21 mouse cellular contexts compared by ENCODE assay signal in genomic region chr11:57615286-57615685, GRCm38 (mm10). TPM values are rescaled to one million over a fixed set of nuclear protein-coding genes. Genes with fewer than 3 reads are reported as not detected.
DNase-seq lines count a peak whose midpoint lies in the region; ATAC-seq lines count a peak whose summit lies in the region.
"Had no signal": no experiment of that assay in that cellular context is flagged by ENCODE, and none has a peak within 500 bp of the region (broad histone marks: within the 10 kb centered on the region; RNA-seq: fewer than 3 reads in every experiment).

No protein-coding gene starts in this region.

- DNase-seq in heart, adult 11 months = peak; percentile 64
- DNase-seq in heart, postnatal 36 days = no peak
- no peak for DNase-seq in lung, postnatal 14 days
- DNase-seq in lung, postnatal 25 days (ENCODE audit: low spot score) = peak; percentile 20
- no peak for DNase-seq in testis, postnatal 10 days (ENCODE audit: low spot score)
- no peak for DNase-seq in gastrocnemius, postnatal 14 days
- DNase-seq in layer of hippocampus, adult 11-12 months (ENCODE audit: low spot score) = no peak
- DNase-seq: adrenal gland, adult 2 months; adrenal gland, postnatal 25 days; B cell, adult 2 months; cerebellum, adult 18-20 months; cerebellum, adult 9-11 months; cerebellum, postnatal 36 days; gastrocnemius, postnatal 10 days; heart, postnatal 4 days had no signal

- H3K9me3 ChIP-seq in lung, embryonic 16.5 days (ENCODE audit: control insufficient read depth, low read length) = no peaks in the 10 kb centered on the region
- H3K9me3 ChIP-seq: embryonic facial prominence, embryonic 13.5 days; forebrain, embryonic 12.5 days; heart, embryonic 13.5 days; hindbrain, embryonic 13.5 days had no signal

- H3K27ac ChIP-seq in lung, embryonic 16.5 days (ENCODE audit: low read length) = peak overlapping the region; percentile 41
- H3K27ac ChIP-seq: embryonic facial prominence, embryonic 13.5 days; forebrain, embryonic 12.5 days; heart, embryonic 13.5 days; hindbrain, embryonic 13.5 days had no signal

- 43% methylated on average over 9 of the region's 9 CpGs for WGBS in lung, embryonic 16.5 days

- H3K4me1 ChIP-seq in lung, embryonic 16.5 days (replicated peaks; ENCODE audit: control insufficient read depth, insufficient read depth, low read length) = 0 out of 2 replicates have a peak, but pooled peaks cover 3% of the 10 kb centered on the region

- no peak; the same call in 1 of the 2 replicates for ATAC-seq in lung, embryonic 16.5 days (ENCODE audit: low read depth)
- ATAC-seq: forebrain, embryonic 16.5 days had no signal

- H3K4me2 ChIP-seq in lung, embryonic 16.5 days (ENCODE audit: low read depth, low read length) = peak overlapping the region; percentile 23; the same call in 1 of the 2 replicates
- H3K4me2 ChIP-seq: embryonic facial prominence, embryonic 13.5 days; forebrain, embryonic 12.5 days; heart, embryonic 13.5 days; hindbrain, embryonic 13.5 days had no signal

- H3K4me3 ChIP-seq in lung, embryonic 16.5 days (ENCODE audit: low read length) = no peak overlapping the region
- H3K4me3 ChIP-seq: embryonic facial prominence, embryonic 13.5 days; forebrain, embryonic 12.5 days; heart, embryonic 13.5 days; hindbrain, embryonic 13.5 days had no signal

- H3K36me3 ChIP-seq in lung, embryonic 16.5 days (ENCODE audit: control insufficient read depth, insufficient read depth, low read length) = no peaks in the 10 kb centered on the region
- H3K36me3 ChIP-seq: embryonic facial prominence, embryonic 13.5 days; forebrain, embryonic 12.5 days; heart, embryonic 13.5 days; hindbrain, embryonic 13.5 days had no signal

- intact Hi-C loops in heart, postnatal 36 days (cut with DNase I) = loop anchor here (5.0 to 10.0 kb wide), 2 partner anchors 112 to 320 kb away; no protein-coding TSS in a partner anchor
- intact Hi-C loops in gastrocnemius, postnatal 14 days (cut with DNase I; ENCODE audit: low total_unique reads) = loop anchor here (5.0 to 10.0 kb wide), 2 partner anchors 110 to 162 kb away; no protein-coding TSS in a partner anchor

- H3K27me3 ChIP-seq in lung, embryonic 16.5 days (ENCODE audit: control insufficient read depth, insufficient read depth, low read depth, low read length) = peaks cover 2% of the 10 kb centered on the region; the same call in 1 of the 2 replicates
- H3K27me3 ChIP-seq: forebrain, embryonic 12.5 days had no signal

- no peak overlapping the region for H3K9ac ChIP-seq in lung, embryonic 16.5 days (ENCODE audit: low read length)
- H3K9ac ChIP-seq: embryonic facial prominence, embryonic 13.5 days; forebrain, embryonic 12.5 days; heart, embryonic 13.5 days; hindbrain, embryonic 13.5 days had no signal

RNA-seq across cellular contexts. Expression of gene Galnt10, which starts 30.0 kb away (rescaled TPM):
- total RNA-seq in heart, postnatal 36 days (2021) = 1 to 10 TPM; 6.7 to 9.2 TPM
- 12.4 and 12.8 TPM in 2 replicates for polyA plus RNA-seq in lung, embryonic 16.5 days (2015; fragmentation: Nextera tagmentation; extraction: Ambion mirVana)
- total RNA-seq in gastrocnemius, postnatal 14 days (2021) = 10 to 100 TPM; 11.3 to 12.4 TPM

Comparison
In these comparisons a context has a peak if more than half of its experiments do, and no peak if none do; other contexts are left out.
1. DNase-seq: peak in heart, adult 11 months (single experiment) and lung, postnatal 25 days (single experiment); none in heart, postnatal 36 days (0 of 2), lung, postnatal 14 days (single experiment), testis, postnatal 10 days (single experiment), gastrocnemius, postnatal 14 days (single experiment) and layer of hippocampus, adult 11-12 months (single experiment).